Mouse (Mus musculus) urinary bladder, adult 18-20 months (tissue): ENCODE results near the gene Ahcy.
"Not testable (repeated sequence)": the region's sequence is repeated elsewhere in the genome, so short reads cannot be mapped to it uniquely, and the experiment has no call there.

Source experiments
- DNase-seq, 2 experiments: peaks; one replicate each; pipeline ENCODE4 v3.0.0; 2022; ENCODE audit warnings: low spot score in 2 of 2, mixed read lengths in 2 of 2

Gene Ahcy

GRCm38 (mm10) chr2:155019673-155020072 is 54.6 kb downstream of the Ahcy start:
- DNase-seq, result peak; percentile 80 to 81

- DNase-seq, result peak; percentile 41 to 57
Measured at GRCm38 (mm10) chr2:155018762-155019641, 55.3 kb downstream of the Ahcy start.

- not testable (repeated sequence) for DNase-seq
Measured at GRCm38 (mm10) chr2:155018251-155018755, 56.0 kb downstream of the Ahcy start, which contains the start of gene Gm14226. Gene Gm14226 (plus strand): TSS chr2:155018266.

GRCm38 (mm10) chr2:155016751-155017150 is 57.5 kb downstream of the Ahcy start:
- not testable (repeated sequence) for DNase-seq

GRCm38 (mm10) chr2:155012991-155013390 is 61.3 kb downstream of the Ahcy start:
- no peak for DNase-seq

GRCm38 (mm10) chr2:155011086-155011656 is 63.1 kb downstream of the Ahcy start:
- DNase-seq, result no peak
